Mouse (Mus musculus): Measurements from ENCODE around the gene Gpr37l1.

- TF ChIP-seq POLR2A (IDR thresholded peaks at IDR 0.05; ENCODE audit: borderline replicate concordance, control insufficient read depth, low read depth, low read length) (no peak), CTCF (IDR thresholded peaks at IDR 0.05; ENCODE audit: control insufficient read depth, insufficient read depth, low read length) (no peak)
These were observed 8.4 kb downstream of the Gpr37l1 start for GRCm38 (mm10) chr1:135159074-135159473.

Measured in bone marrow, adult 2 months (tissue).